Mouse (Mus musculus): ENCODE results near the gene Ntrk3. TPM values are rescaled to one million over a fixed set of nuclear protein-coding genes. Genes with fewer than 3 reads are reported as not detected.
A peak's percentile ranks its signal among the peaks of the same experiment; 100 is the strongest.

Ntrk3 gene
- polyA plus RNA-seq, 1 experiment from 2014 or later, result 31.3 TPM

GRCm38 (mm10) chr7:78484290-78484689 lies 253.5 kb downstream of the Ntrk3 start:
- Histone ChIP-seq H3K27me3 (no peaks in the 10 kb centered on the region), H3K9ac (replicated peaks) (no peak overlapping the region), H3K4me1 (peaks cover 12% of the 10 kb centered on the region), H3K4me2 (replicated peaks) (no peak overlapping the region), H3K9me3 (no peaks in the 10 kb centered on the region), H3K4me3 (no peak overlapping the region), H3K27ac (replicated peaks) (no peak overlapping the region), H3K36me3 (no peaks in the 10 kb centered on the region)
- WGBS, result 74% methylated on average over 2 of the region's 2 CpGs
- no peak for ATAC-seq (replicated peaks)

DNA sequence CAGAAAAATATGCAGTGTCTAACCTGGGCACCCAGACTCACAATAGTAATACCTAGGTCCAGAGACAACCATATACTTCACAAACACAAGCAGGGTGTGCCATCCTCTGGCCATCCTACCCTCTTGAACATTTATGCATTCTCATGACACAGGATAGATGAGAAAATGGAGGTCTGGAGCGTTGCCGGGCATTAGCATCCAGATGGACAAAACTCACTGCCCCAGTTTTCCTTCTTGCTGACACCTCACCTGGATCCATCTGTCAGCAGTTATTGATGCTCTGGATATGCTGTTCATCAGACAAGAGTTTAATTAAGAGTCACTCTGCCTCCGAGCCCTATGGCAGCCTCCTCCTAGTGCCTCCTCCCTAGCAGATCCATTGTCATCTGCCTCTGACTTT lies 254.1 kb downstream of the Ntrk3 start:
- no peak for ATAC-seq (replicated peaks)
- Histone ChIP-seq H3K9me3 (no peaks in the 10 kb centered on the region), H3K9ac (replicated peaks) (no peak overlapping the region), H3K27ac (replicated peaks) (no peak overlapping the region), H3K4me1 (peaks cover 13% of the 10 kb centered on the region), H3K36me3 (no peaks in the 10 kb centered on the region), H3K4me3 (no peak overlapping the region), H3K4me2 (replicated peaks) (no peak overlapping the region), H3K27me3 (no peaks in the 10 kb centered on the region)
- WGBS, result 80% methylated on average over 3 of the region's 3 CpGs

DNA sequence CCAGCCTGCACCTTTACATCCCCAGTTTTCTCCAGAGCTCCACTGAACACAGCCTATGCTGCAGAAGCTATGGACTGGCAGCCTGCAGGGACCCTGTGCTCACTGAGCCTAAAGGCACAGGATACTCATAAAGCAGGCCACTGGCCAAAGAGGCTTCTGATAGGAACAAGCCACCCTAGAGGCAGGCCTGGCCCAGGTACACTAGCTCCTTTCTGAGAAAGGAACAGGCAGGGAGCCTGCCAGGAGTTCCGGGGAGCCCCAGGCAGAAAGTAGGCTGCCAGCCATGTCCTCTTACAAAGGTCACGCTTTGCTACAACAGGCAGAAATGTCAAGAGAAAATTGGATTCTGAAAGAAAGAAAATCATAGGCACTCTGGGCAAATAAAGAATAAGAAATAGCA lies 254.8 kb downstream of the Ntrk3 start:
- Histone ChIP-seq H3K4me1 (peaks cover 18% of the 10 kb centered on the region), H3K4me2 (replicated peaks) (no peak overlapping the region), H3K36me3 (no peaks in the 10 kb centered on the region), H3K4me3 (no peak overlapping the region), H3K27ac (replicated peaks) (peak overlapping the region; percentile 40; the same call in 1 of the 2 replicates), H3K27me3 (no peaks in the 10 kb centered on the region), H3K9me3 (no peaks in the 10 kb centered on the region), H3K9ac (replicated peaks) (no peak overlapping the region)
- 65% methylated on average over 2 of the region's 2 CpGs for WGBS
- ATAC-seq (replicated peaks), result no peak

- Histone ChIP-seq H3K4me3 (no peak overlapping the region), H3K9me3 (no peaks in the 10 kb centered on the region), H3K4me1 (peaks cover 16% of the 10 kb centered on the region), H3K4me2 (replicated peaks) (no peak overlapping the region), H3K9ac (replicated peaks) (no peak overlapping the region), H3K27me3 (no peaks in the 10 kb centered on the region), H3K27ac (replicated peaks) (peak overlapping the region; percentile 35; the same call in 1 of the 2 replicates), H3K36me3 (no peaks in the 10 kb centered on the region; the same call in 1 of the 2 replicates)
- 27% methylated on average over 2 of the region's 2 CpGs for WGBS
- ATAC-seq (replicated peaks), result peak; percentile 78
Measured at GRCm38 (mm10) chr7:78478881-78479280, 258.9 kb downstream of the Ntrk3 start.

GRCm38 (mm10) chr7:78471755-78472154 lies 266.1 kb downstream of the Ntrk3 start:
- no peaks in the 10 kb centered on the region; the same call in 1 of the 2 replicates for H3K36me3 ChIP-seq
- no peak overlapping the region for H3K4me2 ChIP-seq (replicated peaks)
- no peaks in the 10 kb centered on the region for H3K9me3 ChIP-seq
- no peak for ATAC-seq (replicated peaks)
- H3K4me3 ChIP-seq, result no peak overlapping the region
- WGBS, result 83% methylated on average over 4 of the region's 4 CpGs
- no peak overlapping the region for H3K9ac ChIP-seq (replicated peaks)
- H3K4me1 ChIP-seq, result no peaks in the 10 kb centered on the region
- H3K27me3 ChIP-seq, result no peaks in the 10 kb centered on the region
- H3K27ac ChIP-seq (replicated peaks), result no peak overlapping the region

DNA sequence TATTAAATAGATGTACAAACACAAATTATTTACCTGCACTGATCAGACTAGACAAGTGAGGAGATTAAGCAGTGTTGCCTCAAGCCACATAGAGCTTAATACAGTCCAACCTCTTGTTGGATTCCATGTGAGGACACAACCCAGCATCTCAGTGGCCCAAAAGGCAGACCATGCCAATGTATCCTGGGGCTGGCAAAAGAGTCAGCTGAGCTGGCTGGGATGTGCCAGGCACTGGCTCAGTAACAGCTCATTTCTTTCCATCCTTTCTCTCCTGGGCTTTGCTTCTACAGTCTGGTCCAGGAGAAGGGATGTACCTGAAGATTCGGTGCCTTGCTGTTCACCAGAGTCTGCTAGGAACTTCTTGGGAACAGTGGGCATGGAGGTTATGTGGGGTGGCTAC lies 266.5 kb downstream of the Ntrk3 start:
- 83% methylated on average over 1 of the region's 1 CpGs for WGBS
- Histone ChIP-seq H3K4me1 (no peaks in the 10 kb centered on the region), H3K36me3 (no peaks in the 10 kb centered on the region; the same call in 1 of the 2 replicates), H3K4me2 (replicated peaks) (no peak overlapping the region), H3K9me3 (no peaks in the 10 kb centered on the region), H3K9ac (replicated peaks) (no peak overlapping the region), H3K4me3 (no peak overlapping the region), H3K27ac (replicated peaks) (no peak overlapping the region), H3K27me3 (no peaks in the 10 kb centered on the region)
- ATAC-seq (replicated peaks), result no peak

DNA sequence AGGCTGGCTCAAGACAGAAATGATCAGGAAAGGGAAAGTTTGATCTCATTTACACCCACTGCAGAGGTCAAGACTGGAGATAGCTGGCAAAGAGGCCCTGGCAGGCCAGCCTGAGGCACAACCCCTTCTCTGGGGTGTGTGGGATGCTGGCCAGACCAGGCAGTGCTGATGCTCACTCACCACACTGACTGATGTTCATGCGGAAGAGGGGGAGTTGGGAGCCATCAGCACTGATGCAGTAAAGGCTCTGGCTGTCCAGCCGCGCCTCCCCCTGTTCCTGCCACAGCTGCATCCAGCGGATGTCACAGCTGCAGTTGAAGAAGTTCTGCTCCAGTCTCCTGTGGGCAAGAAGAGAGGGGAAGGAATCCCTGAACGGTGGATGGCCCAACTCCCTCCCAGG lies 275.2 kb downstream of the Ntrk3 start:
- Histone ChIP-seq H3K4me1 (no peaks in the 10 kb centered on the region), H3K9me3 (no peaks in the 10 kb centered on the region), H3K27me3 (no peaks in the 10 kb centered on the region), H3K4me3 (no peak overlapping the region), H3K9ac (replicated peaks) (no peak overlapping the region), H3K27ac (replicated peaks) (no peak overlapping the region), H3K4me2 (replicated peaks) (no peak overlapping the region), H3K36me3 (peaks cover 24% of the 10 kb centered on the region)
- WGBS, result 83% methylated on average over 5 of the region's 5 CpGs
- no peak for ATAC-seq (replicated peaks)

DNA sequence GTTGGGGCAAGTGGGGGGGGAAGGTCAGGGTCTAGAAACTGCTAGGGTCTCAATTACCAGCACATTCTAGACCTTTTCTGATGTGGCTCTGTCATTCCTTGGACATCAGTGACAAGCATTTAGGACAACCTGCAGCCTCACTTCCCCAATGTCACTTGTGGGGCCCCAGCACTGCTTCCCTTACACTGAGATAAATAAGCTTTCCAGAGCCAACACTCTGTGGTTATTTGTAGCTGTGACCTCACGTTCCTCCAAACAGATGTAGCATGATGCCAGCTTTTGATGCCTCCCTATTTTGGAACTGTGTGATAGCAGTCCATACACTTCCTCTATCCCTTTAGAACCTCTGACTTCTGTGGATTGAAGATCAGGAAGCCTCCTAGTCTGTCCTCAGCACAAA lies 278.8 kb downstream of the Ntrk3 start:
- no peak overlapping the region for H3K9ac ChIP-seq (replicated peaks)
- H3K4me3 ChIP-seq, result no peak overlapping the region
- H3K27me3 ChIP-seq, result no peaks in the 10 kb centered on the region
- H3K36me3 ChIP-seq, result peaks cover 24% of the 10 kb centered on the region
- H3K27ac ChIP-seq (replicated peaks), result no peak overlapping the region
- H3K4me2 ChIP-seq (replicated peaks), result no peak overlapping the region
- WGBS, result 91% methylated on average over 1 of the region's 1 CpGs
- H3K4me1 ChIP-seq, result no peaks in the 10 kb centered on the region
- no peak for ATAC-seq (replicated peaks)
- no peaks in the 10 kb centered on the region for H3K9me3 ChIP-seq

- Histone ChIP-seq H3K36me3 (peaks cover 17% of the 10 kb centered on the region), H3K4me3 (no peak overlapping the region), H3K9me3 (no peaks in the 10 kb centered on the region), H3K9ac (replicated peaks) (no peak overlapping the region), H3K4me2 (replicated peaks) (no peak overlapping the region), H3K27ac (replicated peaks) (no peak overlapping the region), H3K27me3 (no peaks in the 10 kb centered on the region), H3K4me1 (peaks cover 7% of the 10 kb centered on the region; the same call in 1 of the 2 replicates)
- WGBS, result 86% methylated on average over 2 of the region's 2 CpGs
- no peak for ATAC-seq (replicated peaks)
Measured at GRCm38 (mm10) chr7:78451666-78452065, 286.1 kb downstream of the Ntrk3 start.

GRCm38 (mm10) chr7:78449909-78450592 lies 287.8 kb downstream of the Ntrk3 start:
- no peak overlapping the region for H3K27ac ChIP-seq (replicated peaks)
- 65% methylated on average over 6 of the region's 6 CpGs for WGBS
- ATAC-seq (replicated peaks), result no peak
- H3K36me3 ChIP-seq, result peaks cover 22% of the 10 kb centered on the region
- no peak overlapping the region for H3K4me3 ChIP-seq
- H3K4me1 ChIP-seq, result peaks cover 7% of the 10 kb centered on the region; the same call in 1 of the 2 replicates
- no peaks in the 10 kb centered on the region for H3K27me3 ChIP-seq
- H3K9ac ChIP-seq (replicated peaks), result no peak overlapping the region
- no peaks in the 10 kb centered on the region for H3K9me3 ChIP-seq
- H3K4me2 ChIP-seq (replicated peaks), result no peak overlapping the region

- Histone ChIP-seq H3K36me3 (peaks cover 22% of the 10 kb centered on the region), H3K4me1 (peaks cover 7% of the 10 kb centered on the region; the same call in 1 of the 2 replicates), H3K9ac (replicated peaks) (no peak overlapping the region), H3K27me3 (no peaks in the 10 kb centered on the region), H3K27ac (replicated peaks) (no peak overlapping the region), H3K4me2 (replicated peaks) (no peak overlapping the region), H3K4me3 (no peak overlapping the region), H3K9me3 (no peaks in the 10 kb centered on the region)
- ATAC-seq (replicated peaks), result no peak
- 85% methylated on average over 2 of the region's 2 CpGs for WGBS
Measured at GRCm38 (mm10) chr7:78448841-78449240, 289.0 kb downstream of the Ntrk3 start.

DNA sequence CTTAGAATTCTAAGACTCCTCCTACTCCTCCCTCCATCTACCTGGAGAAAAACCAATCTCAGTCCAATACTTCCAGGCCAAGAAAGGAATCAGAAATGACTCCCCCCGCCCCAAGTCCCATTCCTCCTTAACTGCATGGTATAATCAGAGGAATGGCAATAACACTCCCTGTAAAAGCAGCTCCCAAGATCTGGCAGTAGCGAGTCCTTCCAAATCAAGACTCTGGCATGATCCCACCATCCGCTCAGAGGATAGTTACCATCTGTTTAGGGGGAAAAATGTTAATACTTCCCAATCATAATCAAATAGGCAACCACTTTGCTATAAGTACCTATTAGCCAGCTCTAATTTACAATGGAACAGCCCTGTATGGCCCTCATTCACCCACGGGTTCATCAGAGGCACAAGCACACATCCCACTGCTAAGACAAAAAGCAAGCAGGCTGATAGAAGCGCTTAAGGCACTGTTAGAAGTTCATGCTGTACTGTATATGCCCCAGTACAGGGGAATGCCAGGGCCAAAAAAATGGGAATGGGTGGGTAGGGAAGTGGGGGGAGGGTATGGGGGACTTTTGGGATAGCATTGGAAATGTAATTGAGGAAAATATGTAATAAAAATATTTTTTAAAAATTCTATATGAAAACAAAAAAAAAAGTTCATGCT lies 294.3 kb downstream of the Ntrk3 start:
- H3K4me1 ChIP-seq, result 0 out of 2 replicates have a peak, but pooled peaks cover 3% of the 10 kb centered on the region
- H3K27ac ChIP-seq (replicated peaks), result peak overlapping the region; percentile 47
- H3K4me2 ChIP-seq (replicated peaks), result no peak overlapping the region
- no peaks in the 10 kb centered on the region for H3K9me3 ChIP-seq
- H3K4me3 ChIP-seq, result no peak overlapping the region
- 74% methylated on average over 5 of the region's 5 CpGs for WGBS
- no peaks in the 10 kb centered on the region for H3K27me3 ChIP-seq
- ATAC-seq (replicated peaks), result 0 out of 2 replicates have a peak, but pooled peaks have one; percentile 57
- H3K9ac ChIP-seq (replicated peaks), result no peak overlapping the region
- peaks cover 5% of the 10 kb centered on the region; the same call in 1 of the 2 replicates for H3K36me3 ChIP-seq

Data from forebrain, embryonic 15.5 days (tissue).